Mouse (Mus musculus): ENCODE results near the gene Map1a. TPM values are rescaled to one million over a fixed set of nuclear protein-coding genes. Genes with fewer than 3 reads are reported as not detected.

Gene Map1a
- 8.4 and 8.7 TPM in 2 replicates for polyA plus RNA-seq (2012; rRNA removed)

DNA sequence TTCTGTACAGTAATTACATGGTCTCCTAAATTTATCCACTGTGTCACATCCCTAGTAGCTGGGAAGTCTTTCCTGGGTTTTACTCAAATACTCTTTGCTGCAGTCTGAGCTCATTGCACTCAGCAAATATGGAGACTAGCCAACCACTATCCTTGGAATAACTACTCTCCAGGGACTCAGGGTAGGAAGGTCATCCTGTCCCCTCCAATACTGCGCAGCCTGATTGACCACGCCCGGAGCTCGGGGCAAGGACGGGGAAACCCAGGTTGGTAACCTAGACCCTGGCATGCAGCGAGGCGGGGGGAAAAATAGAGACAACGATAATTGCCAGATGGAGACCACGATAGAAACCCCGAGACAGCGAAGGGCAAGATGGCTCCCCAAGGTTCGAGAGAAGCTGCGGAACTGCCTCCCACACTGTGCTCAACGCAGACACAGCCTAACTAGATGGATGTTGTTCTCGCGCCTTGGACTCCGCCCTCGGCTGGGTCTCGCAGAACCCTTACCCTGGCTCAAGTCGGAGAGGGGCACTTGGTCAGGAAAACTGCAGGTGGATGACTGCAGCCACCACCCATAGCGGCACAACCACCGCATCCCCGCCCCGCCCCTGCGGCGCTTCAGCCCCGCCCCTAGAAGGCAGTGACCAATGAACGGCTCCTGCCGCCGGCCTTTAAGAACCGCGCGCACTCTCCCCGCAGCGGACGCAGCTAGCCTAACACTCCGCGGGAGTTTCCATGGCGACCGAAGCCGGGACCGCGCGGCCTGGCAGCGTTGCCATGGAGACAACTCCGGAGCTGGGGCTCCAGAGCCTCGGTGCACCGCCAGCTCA, at the start of gene Map1a:
Map1a (plus strand) TSS at position 700 of the 829 bp plus-strand sequence.

DNA sequence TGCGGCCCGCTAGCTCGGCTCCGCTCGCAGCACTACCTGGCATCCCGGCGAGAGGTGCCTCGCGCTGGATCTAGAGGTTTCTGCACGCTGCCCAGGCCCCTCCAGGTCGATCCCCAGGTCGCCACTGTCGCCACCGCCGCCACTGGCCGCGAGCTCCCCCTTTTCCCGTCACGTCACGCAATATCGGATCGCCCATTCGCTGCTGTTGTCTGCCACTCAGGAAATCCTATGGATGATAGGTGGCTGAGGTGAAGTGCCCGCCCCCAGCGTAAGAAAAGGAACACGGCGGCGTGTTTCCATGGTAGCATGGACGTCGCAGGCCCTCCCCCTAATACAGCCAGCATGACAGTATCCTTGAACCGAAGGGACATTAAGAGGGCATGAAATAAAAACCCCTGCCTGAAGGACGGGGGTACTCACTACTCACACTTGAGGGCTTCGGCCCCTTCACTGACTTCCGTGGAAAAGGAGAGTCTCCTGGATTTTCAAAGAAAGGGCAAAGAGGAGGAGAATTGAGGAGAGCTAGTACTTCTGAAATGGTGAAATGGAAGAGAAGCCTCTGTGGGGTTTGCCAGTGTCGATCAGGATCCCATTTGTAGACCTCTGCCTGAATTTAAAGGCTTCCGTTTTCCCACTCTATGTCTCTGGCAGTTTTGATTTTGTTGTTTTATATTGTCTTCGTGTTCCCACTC, 18.0 kb upstream of the Map1a start, which contains the start of gene Trp53bp1:
Trp53bp1 (minus strand) TSS at position 172 of the 692 bp plus-strand sequence.

GRCm38 (mm10) chr2:121354820-121355592, 65.6 kb downstream of the Map1a start, which contains the start of gene Ppip5k1:
TSS of gene Ppip5k1 (minus strand) at chr2:121355396.

DNA sequence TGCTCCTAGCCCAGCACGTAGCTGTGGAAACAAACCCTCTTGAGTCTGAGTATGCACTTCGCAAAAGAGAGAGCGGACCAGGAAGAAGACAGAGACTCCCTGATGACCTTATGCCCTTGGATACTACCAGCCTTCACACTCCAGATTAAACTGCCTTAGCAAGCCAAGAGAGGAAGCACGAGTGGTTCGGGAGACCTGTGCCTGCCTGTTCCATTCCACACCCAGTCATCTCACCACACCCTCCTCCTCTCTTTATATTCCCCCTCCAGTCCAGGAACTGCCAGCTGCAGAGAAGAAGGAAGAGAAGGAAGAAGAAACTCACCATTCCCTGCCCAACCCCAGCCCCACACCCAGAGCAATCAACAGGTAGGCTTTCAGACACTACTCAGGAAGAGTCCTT, 68.1 kb downstream of the Map1a start, which contains the start of gene Ckmt1:
Ckmt1 (plus strand) TSS at position 221 of the 400 bp plus-strand sequence.

Other genes with a start within 250 kb of the Map1a start
- 0.20 TPM in 1 of 2 replicates, not detected in the other for gene Tgm5, start 203.8 kb upstream of the Map1a start, polyA plus RNA-seq (2012; rRNA removed)
- gene Tgm7, start 179.8 kb upstream of the Map1a start, polyA plus RNA-seq (2012; rRNA removed), result 0.05 and 0.06 TPM in 2 replicates
- gene Adal, start 149.2 kb upstream of the Map1a start, polyA plus RNA-seq (2012; rRNA removed), result 15.8 and 20.9 TPM in 2 replicates
- 6.8 and 8.9 TPM in 2 replicates for gene Lcmt2, start 148.9 kb upstream of the Map1a start, polyA plus RNA-seq (2012; rRNA removed)
- 37.1 and 58.8 TPM in 2 replicates for gene Tubgcp4, start 118.9 kb upstream of the Map1a start, polyA plus RNA-seq (2012; rRNA removed)
- 9.0 and 11.5 TPM in 2 replicates for gene Zscan29, start 118.5 kb upstream of the Map1a start, polyA plus RNA-seq (2012; rRNA removed)
- gene Trp53bp1, start 18.2 kb upstream of the Map1a start, polyA plus RNA-seq (2012; rRNA removed), result 129 and 166 TPM in 2 replicates
- 15.0 and 18.7 TPM in 2 replicates for gene Ppip5k1, start 65.8 kb downstream of the Map1a start, polyA plus RNA-seq (2012; rRNA removed)
- gene Ckmt1, start 68.1 kb downstream of the Map1a start, polyA plus RNA-seq (2012; rRNA removed), result 5.8 and 6.1 TPM in 2 replicates
- 0.01 and 0.02 TPM in 2 replicates for gene Strc, start 97.6 kb downstream of the Map1a start, polyA plus RNA-seq (2012; rRNA removed)
- 229 and 230 TPM in 2 replicates for gene Pdia3, start 124.2 kb downstream of the Map1a start, polyA plus RNA-seq (2012; rRNA removed)
- gene Catsper2, start 124.2 kb downstream of the Map1a start, polyA plus RNA-seq (2012; rRNA removed), result 3.7 and 6.3 TPM in 2 replicates
- 1.5 and 2.2 TPM in 2 replicates for gene Ell3, start 154.7 kb downstream of the Map1a start, polyA plus RNA-seq (2012; rRNA removed)
- gene Serf2, start 159.6 kb downstream of the Map1a start, polyA plus RNA-seq (2012; rRNA removed), result 398 and 607 TPM in 2 replicates
- 29.2 and 45.9 TPM in 2 replicates for gene Hypk, start 163.7 kb downstream of the Map1a start, polyA plus RNA-seq (2012; rRNA removed)
- 1.4 and 2.4 TPM in 2 replicates for gene Serinc4, start 167.2 kb downstream of the Map1a start, polyA plus RNA-seq (2012; rRNA removed)
- gene Mfap1b, start 184.5 kb downstream of the Map1a start, polyA plus RNA-seq (2012; rRNA removed), result 28.9 and 58.7 TPM in 2 replicates
- 18.5 and 21.4 TPM in 2 replicates for gene Mfap1a, start 217.1 kb downstream of the Map1a start, polyA plus RNA-seq (2012; rRNA removed)
- gene Wdr76, start 217.1 kb downstream of the Map1a start, polyA plus RNA-seq (2012; rRNA removed), result 22.7 and 23.4 TPM in 2 replicates